Mouse (Mus musculus): ENCODE results near the gene Adgrg2. TPM values are rescaled to one million over a fixed set of nuclear protein-coding genes. Genes with fewer than 3 reads are reported as not detected.
A peak's percentile ranks its signal among the peaks of the same experiment; 100 is the strongest.

Gene Adgrg2
- total RNA-seq (2021), result 1 to 10 TPM in 1 of 2 experiments, under 1 TPM in 1; 0.93 to 1.2 TPM
- polyA plus RNA-seq (2012; rRNA removed), result 0.80 and 0.85 TPM in 2 replicates
- long read RNA-seq, result 0 reads

GRCm38 (mm10) chrX:160390464-160390956 lies at the start of gene Adgrg2:
Adgrg2 (plus strand) TSS chrX:160390690.
- Histone ChIP-seq H3K79me2 (replicated peaks; ENCODE audit: control insufficient read depth, insufficient read depth, low read length) (no peaks in the 10 kb centered on the region), H3K4me3 (peak within 1 kb of the TSS; percentile 16; the same call in 1 of the 2 replicates), H3K27ac (no peak within 1 kb of the TSS), H3K4me1 (ENCODE audit: control insufficient read depth, insufficient read depth, low read length) (no peaks in the 10 kb centered on the region), H3K36me3 (ENCODE audit: control insufficient read depth, insufficient read depth, low read length) (no peaks in the 10 kb centered on the region), H3K9ac (ENCODE audit: low read depth, low read length) (no peak within 1 kb of the TSS), H3K27me3 (ENCODE audit: control insufficient read depth, insufficient read depth, low read length) (no peaks in the 10 kb centered on the region)
- WGBS, result 13% methylated on average over 32 of the region's 42 CpGs
- TF ChIP-seq POLR2A (IDR thresholded peaks at IDR 0.05; ENCODE audit: insufficient read depth, low read depth, low read length), result no peak
- TF ChIP-seq EP300 (IDR thresholded peaks at IDR 0.05; ENCODE audit: insufficient read depth, low read depth, low read length), result no peak
- no peak for TF ChIP-seq CTCF (IDR thresholded peaks at IDR 0.05)
- intact Hi-C loops (cut with DNase I), result no loop called here
- DNase-seq, result peak; percentile 18 to 27

- WGBS, result 71% methylated on average over 7 of the region's 7 CpGs
- H3K9ac ChIP-seq (ENCODE audit: low read depth, low read length), result no peak overlapping the region
These were observed 39.5 kb upstream of the Adgrg2 start for GRCm38 (mm10) chrX:160350995-160351394.

GRCm38 (mm10) chrX:160351967-160352677 lies 38.4 kb upstream of the Adgrg2 start:
- intact Hi-C loops (cut with DNase I), result no loop called here
- Histone ChIP-seq H3K27ac (no peak overlapping the region), H3K9ac (ENCODE audit: low read depth, low read length) (no peak overlapping the region), H3K79me2 (replicated peaks; ENCODE audit: control insufficient read depth, insufficient read depth, low read length) (no peaks in the 10 kb centered on the region), H3K27me3 (ENCODE audit: control insufficient read depth, insufficient read depth, low read length) (no peaks in the 10 kb centered on the region), H3K4me3 (no peak overlapping the region), H3K4me1 (ENCODE audit: control insufficient read depth, insufficient read depth, low read length) (no peaks in the 10 kb centered on the region), H3K36me3 (ENCODE audit: control insufficient read depth, insufficient read depth, low read length) (no peaks in the 10 kb centered on the region)
- TF ChIP-seq POLR2A (IDR thresholded peaks at IDR 0.05; ENCODE audit: insufficient read depth, low read depth, low read length) (no peak), CTCF (IDR thresholded peaks at IDR 0.05) (no peak), EP300 (IDR thresholded peaks at IDR 0.05; ENCODE audit: insufficient read depth, low read depth, low read length) (no peak)
- DNase-seq, result no peak
- 46% methylated on average over 1 of the region's 1 CpGs for WGBS

More at GRCm38 (mm10) chrX:160350995-160351394, 39.5 kb upstream of the Adgrg2 start:
- no peaks in the 10 kb centered on the region for H3K36me3 ChIP-seq (ENCODE audit: control insufficient read depth, insufficient read depth, low read length)
- no peaks in the 10 kb centered on the region for H3K79me2 ChIP-seq (replicated peaks; ENCODE audit: control insufficient read depth, insufficient read depth, low read length)
- no peak overlapping the region for H3K27ac ChIP-seq
- TF ChIP-seq POLR2A (IDR thresholded peaks at IDR 0.05; ENCODE audit: insufficient read depth, low read depth, low read length) (no peak), EP300 (IDR thresholded peaks at IDR 0.05; ENCODE audit: insufficient read depth, low read depth, low read length) (no peak), CTCF (IDR thresholded peaks at IDR 0.05) (no peak)
- no peaks in the 10 kb centered on the region for H3K27me3 ChIP-seq (ENCODE audit: control insufficient read depth, insufficient read depth, low read length)
- no peaks in the 10 kb centered on the region for H3K4me1 ChIP-seq (ENCODE audit: control insufficient read depth, insufficient read depth, low read length)
- intact Hi-C loops (cut with DNase I), result no loop called here
- DNase-seq, result no peak
- no peak overlapping the region for H3K4me3 ChIP-seq

GRCm38 (mm10) chrX:160384748-160385501 lies 5.6 kb upstream of the Adgrg2 start:
- DNase-seq, result no peak
- no peak for TF ChIP-seq CTCF (IDR thresholded peaks at IDR 0.05)
- no peak for TF ChIP-seq EP300 (IDR thresholded peaks at IDR 0.05; ENCODE audit: insufficient read depth, low read depth, low read length)
- TF ChIP-seq POLR2A (IDR thresholded peaks at IDR 0.05; ENCODE audit: insufficient read depth, low read depth, low read length), result no peak
- Histone ChIP-seq H3K79me2 (replicated peaks; ENCODE audit: control insufficient read depth, insufficient read depth, low read length) (no peaks in the 10 kb centered on the region), H3K36me3 (ENCODE audit: control insufficient read depth, insufficient read depth, low read length) (no peaks in the 10 kb centered on the region), H3K4me3 (no peak overlapping the region), H3K4me1 (ENCODE audit: control insufficient read depth, insufficient read depth, low read length) (no peaks in the 10 kb centered on the region), H3K9ac (ENCODE audit: low read depth, low read length) (no peak overlapping the region), H3K27ac (no peak overlapping the region), H3K27me3 (ENCODE audit: control insufficient read depth, insufficient read depth, low read length) (no peaks in the 10 kb centered on the region)
- WGBS, result 59% methylated on average over 6 of the region's 6 CpGs
- intact Hi-C loops (cut with DNase I), result no loop called here

- no peaks in the 10 kb centered on the region for H3K4me1 ChIP-seq (ENCODE audit: control insufficient read depth, insufficient read depth, low read length)
- no peak overlapping the region for H3K9ac ChIP-seq (ENCODE audit: low read depth, low read length)
- no peak overlapping the region for H3K4me3 ChIP-seq
- no peaks in the 10 kb centered on the region for H3K79me2 ChIP-seq (replicated peaks; ENCODE audit: control insufficient read depth, insufficient read depth, low read length)
- H3K27me3 ChIP-seq (ENCODE audit: control insufficient read depth, insufficient read depth, low read length), result no peaks in the 10 kb centered on the region
- no peaks in the 10 kb centered on the region for H3K36me3 ChIP-seq (ENCODE audit: control insufficient read depth, insufficient read depth, low read length)
- no peak overlapping the region for H3K27ac ChIP-seq
- WGBS, result 63% methylated on average over 1 of the region's 1 CpGs
- no peak for DNase-seq
- intact Hi-C loops (cut with DNase I), result no loop called here
- TF ChIP-seq CTCF (IDR thresholded peaks at IDR 0.05) (no peak), POLR2A (IDR thresholded peaks at IDR 0.05; ENCODE audit: insufficient read depth, low read depth, low read length) (no peak), EP300 (IDR thresholded peaks at IDR 0.05; ENCODE audit: insufficient read depth, low read depth, low read length) (no peak)
These were observed 5.1 kb upstream of the Adgrg2 start for GRCm38 (mm10) chrX:160385502-160385772.
